Mouse (Mus musculus): ENCODE measurements around the gene Prss57.

DNA sequence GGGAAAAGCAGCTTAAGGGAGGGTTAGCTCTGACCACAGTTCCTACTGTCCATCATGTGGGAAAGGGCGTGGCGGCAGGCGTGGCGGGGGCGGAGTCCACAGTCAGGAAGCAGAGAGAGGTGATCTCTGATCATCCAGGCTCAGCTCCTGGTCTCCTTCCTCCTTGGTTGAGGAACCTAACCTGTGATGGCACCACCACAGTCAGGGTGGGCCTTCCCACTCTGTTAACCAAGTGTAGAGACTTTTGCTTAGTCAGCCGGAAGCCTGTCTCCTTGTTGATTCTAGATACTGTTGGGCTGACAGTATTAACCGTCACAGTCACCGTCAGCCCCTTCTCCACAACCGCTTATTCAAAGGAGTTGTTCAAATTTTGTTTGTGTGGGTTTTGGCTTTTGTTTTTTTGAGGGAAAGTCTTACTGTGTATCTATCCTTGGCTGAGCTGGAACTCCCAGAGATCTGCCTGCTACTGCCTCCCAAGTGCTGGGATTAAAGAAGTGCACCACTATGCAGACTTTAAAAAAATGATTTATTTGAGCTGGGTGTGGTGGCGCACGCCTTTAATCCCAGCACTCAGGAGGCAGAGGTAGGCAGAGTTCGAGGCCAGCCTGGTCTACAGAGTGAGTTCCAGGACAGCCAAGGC, 7.6 kb upstream of the Prss57 start:
- TF ChIP-seq CTCF (IDR thresholded peaks at IDR 0.05; ENCODE audit: low read depth): no peak
- TF ChIP-seq EP300 (IDR thresholded peaks at IDR 0.05; ENCODE audit: low read depth): 0 out of 2 replicates have a peak, but pooled peaks have one; percentile 29

All from liver, postnatal 0 days (tissue).